Mouse (Mus musculus): Measurements from ENCODE around the gene Dyrk1a. TPM values are rescaled to one million over a fixed set of nuclear protein-coding genes. Genes with fewer than 3 reads are reported as not detected.
A peak's percentile ranks its signal among the peaks of the same experiment; 100 is the strongest.

The Dyrk1a gene
- polyA plus RNA-seq, 1 experiment from 2014 or later: 10.3 TPM

- Histone ChIP-seq H3K4me1 (peaks cover 41% of the 10 kb centered on the region), H3K27me3 (no peaks in the 10 kb centered on the region), H3K36me3 (0 out of 2 replicates have a peak, but pooled peaks cover 1% of the 10 kb centered on the region), H3K9ac (no peak overlapping the region), H3K4me3 (no peak overlapping the region), H3K27ac (no peak overlapping the region), H3K9me3 (no peaks in the 10 kb centered on the region), H3K4me2 (replicated peaks) (no peak overlapping the region)
- ATAC-seq (ENCODE audit: low FRiP score, low read depth): no peak
- WGBS: 92% methylated on average over 7 of the region's 7 CpGs
Measured at GRCm38 (mm10) chr16:94625639-94626038, 55.8 kb downstream of the Dyrk1a start.

- H3K4me2 ChIP-seq (replicated peaks): no peak overlapping the region
- 56% methylated on average over 5 of the region's 5 CpGs for WGBS
- H3K4me1 ChIP-seq: peaks cover 48% of the 10 kb centered on the region
- H3K27ac ChIP-seq: no peak overlapping the region
- ATAC-seq (ENCODE audit: low FRiP score, low read depth): no peak
- H3K36me3 ChIP-seq: no peaks in the 10 kb centered on the region
- no peaks in the 10 kb centered on the region for H3K27me3 ChIP-seq
- H3K9me3 ChIP-seq: no peaks in the 10 kb centered on the region
- H3K4me3 ChIP-seq: no peak overlapping the region
- no peak overlapping the region for H3K9ac ChIP-seq
Measured at GRCm38 (mm10) chr16:94627736-94628135, 57.9 kb downstream of the Dyrk1a start.

GRCm38 (mm10) chr16:94628976-94629729 lies 59.3 kb downstream of the Dyrk1a start:
- H3K4me1 ChIP-seq: peaks cover 49% of the 10 kb centered on the region
- no peak overlapping the region for H3K4me2 ChIP-seq (replicated peaks)
- H3K36me3 ChIP-seq: no peaks in the 10 kb centered on the region
- ATAC-seq (ENCODE audit: low FRiP score, low read depth): no peak
- H3K27ac ChIP-seq: no peak overlapping the region; the same call in 1 of the 2 replicates
- H3K9ac ChIP-seq: no peak overlapping the region
- H3K4me3 ChIP-seq: no peak overlapping the region
- H3K27me3 ChIP-seq: no peaks in the 10 kb centered on the region
- H3K9me3 ChIP-seq: no peaks in the 10 kb centered on the region
- WGBS: 86% methylated on average over 9 of the region's 9 CpGs

GRCm38 (mm10) chr16:94631984-94632383 lies 62.2 kb downstream of the Dyrk1a start:
- no peak overlapping the region for H3K4me3 ChIP-seq
- H3K27ac ChIP-seq: no peak overlapping the region
- ATAC-seq (ENCODE audit: low FRiP score, low read depth): peak; percentile 93
- no peaks in the 10 kb centered on the region for H3K36me3 ChIP-seq
- no peaks in the 10 kb centered on the region for H3K9me3 ChIP-seq
- no peaks in the 10 kb centered on the region for H3K27me3 ChIP-seq
- peaks cover 34% of the 10 kb centered on the region for H3K4me1 ChIP-seq
- no peak overlapping the region for H3K9ac ChIP-seq
- 9% methylated on average over 5 of the region's 5 CpGs for WGBS
- peak overlapping the region; percentile 25 for H3K4me2 ChIP-seq (replicated peaks)

- H3K4me2 ChIP-seq (replicated peaks): peak overlapping the region; percentile 25; the same call in 1 of the 2 replicates
- no peak overlapping the region for H3K27ac ChIP-seq
- 70% methylated on average over 6 of the region's 6 CpGs for WGBS
- no peaks in the 10 kb centered on the region for H3K36me3 ChIP-seq
- H3K4me1 ChIP-seq: peaks cover 34% of the 10 kb centered on the region
- H3K4me3 ChIP-seq: no peak overlapping the region
- H3K9ac ChIP-seq: no peak overlapping the region
- H3K27me3 ChIP-seq: no peaks in the 10 kb centered on the region
- no peaks in the 10 kb centered on the region for H3K9me3 ChIP-seq
- ATAC-seq (ENCODE audit: low FRiP score, low read depth): no peak
Measured at GRCm38 (mm10) chr16:94632424-94632963, 62.7 kb downstream of the Dyrk1a start.

- H3K4me3 ChIP-seq: no peak overlapping the region
- no peak for ATAC-seq (ENCODE audit: low FRiP score, low read depth)
- WGBS: 89% methylated on average over 6 of the region's 6 CpGs
- no peaks in the 10 kb centered on the region for H3K27me3 ChIP-seq
- H3K36me3 ChIP-seq: no peaks in the 10 kb centered on the region
- no peaks in the 10 kb centered on the region for H3K9me3 ChIP-seq
- H3K4me1 ChIP-seq: peaks cover 31% of the 10 kb centered on the region
- H3K4me2 ChIP-seq (replicated peaks): no peak overlapping the region
- no peak overlapping the region for H3K27ac ChIP-seq
- H3K9ac ChIP-seq: no peak overlapping the region
Measured at GRCm38 (mm10) chr16:94633012-94633411, 63.2 kb downstream of the Dyrk1a start.

DNA sequence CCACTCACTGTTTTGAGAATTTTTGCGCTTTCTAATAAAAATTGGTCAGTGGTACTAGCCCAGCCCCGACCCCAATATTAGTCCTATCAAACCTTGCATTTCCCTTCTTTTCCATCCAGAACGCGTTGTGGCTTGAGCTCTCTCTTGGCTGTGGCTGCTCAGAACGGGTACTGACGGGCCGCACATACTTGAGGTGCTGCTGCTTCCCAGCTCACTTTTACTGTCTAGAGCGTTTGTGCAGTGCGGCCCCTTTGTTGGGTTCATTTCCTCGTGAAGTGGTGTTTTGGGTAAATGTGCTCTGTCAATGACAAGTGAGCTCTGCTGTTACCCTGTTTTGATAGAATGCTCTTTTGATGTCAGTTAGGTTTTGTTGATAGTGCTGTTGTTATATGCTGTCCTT lies 67.6 kb downstream of the Dyrk1a start:
- Histone ChIP-seq H3K4me3 (no peak overlapping the region), H3K4me2 (replicated peaks) (no peak overlapping the region), H3K36me3 (peaks cover 3% of the 10 kb centered on the region; the same call in 1 of the 2 replicates), H3K4me1 (peaks cover 10% of the 10 kb centered on the region), H3K27ac (no peak overlapping the region), H3K27me3 (no peaks in the 10 kb centered on the region), H3K9ac (no peak overlapping the region), H3K9me3 (no peaks in the 10 kb centered on the region)
- 55% methylated on average over 10 of the region's 10 CpGs for WGBS
- no peak for ATAC-seq (ENCODE audit: low FRiP score, low read depth)

DNA sequence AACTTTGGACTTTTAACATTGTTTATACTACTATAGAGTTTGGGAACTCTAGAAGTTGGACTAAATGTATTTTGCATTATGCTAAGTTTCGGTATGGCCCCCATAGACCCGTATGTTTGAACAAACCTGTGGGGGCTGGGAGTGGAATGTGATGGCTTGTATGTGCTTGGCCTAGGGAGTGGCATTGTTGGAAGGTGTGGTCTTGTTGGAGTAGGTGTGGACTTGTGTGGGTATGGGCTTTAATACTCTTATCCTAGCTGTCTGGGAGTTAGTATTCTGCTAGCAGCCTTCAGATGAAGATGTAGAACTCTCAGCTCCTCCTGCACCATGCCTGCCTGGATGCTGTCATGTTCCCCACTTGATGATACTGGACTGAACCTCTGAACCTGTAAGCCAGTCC lies 72.0 kb downstream of the Dyrk1a start:
- Histone ChIP-seq H3K27me3 (no peaks in the 10 kb centered on the region), H3K36me3 (peaks cover 3% of the 10 kb centered on the region; the same call in 1 of the 2 replicates), H3K4me1 (peaks cover 10% of the 10 kb centered on the region), H3K27ac (no peak overlapping the region), H3K4me3 (no peak overlapping the region), H3K9ac (no peak overlapping the region), H3K9me3 (no peaks in the 10 kb centered on the region), H3K4me2 (replicated peaks) (no peak overlapping the region)
- no peak for ATAC-seq (ENCODE audit: low FRiP score, low read depth)
- 94% methylated on average over 2 of the region's 2 CpGs for WGBS

DNA sequence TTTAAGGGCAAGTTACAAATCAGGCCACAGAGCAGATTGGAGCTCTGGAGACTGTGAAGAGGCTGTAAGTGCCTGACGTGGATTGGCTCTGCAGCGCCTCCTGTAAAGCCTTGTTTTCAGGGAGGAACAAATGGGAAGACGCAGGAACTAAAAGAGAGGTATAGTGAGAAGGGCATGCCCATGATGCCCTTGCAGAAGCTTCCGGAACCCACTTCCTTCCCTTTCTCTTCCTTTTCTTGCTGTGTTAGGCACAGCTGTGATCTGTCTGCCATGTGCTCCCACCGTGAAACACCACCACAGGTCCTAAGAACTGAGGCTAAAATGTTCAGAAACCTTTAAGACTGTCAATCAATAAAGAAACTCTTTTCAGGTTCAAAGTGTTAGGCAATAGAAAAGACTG lies 77.3 kb downstream of the Dyrk1a start:
- Histone ChIP-seq H3K9me3 (no peaks in the 10 kb centered on the region), H3K9ac (no peak overlapping the region), H3K36me3 (no peaks in the 10 kb centered on the region), H3K4me1 (peaks cover 28% of the 10 kb centered on the region), H3K27ac (no peak overlapping the region), H3K27me3 (no peaks in the 10 kb centered on the region), H3K4me2 (replicated peaks) (no peak overlapping the region), H3K4me3 (no peak overlapping the region)
- no peak for ATAC-seq (ENCODE audit: low FRiP score, low read depth)
- WGBS: 80% methylated on average over 5 of the region's 5 CpGs

DNA sequence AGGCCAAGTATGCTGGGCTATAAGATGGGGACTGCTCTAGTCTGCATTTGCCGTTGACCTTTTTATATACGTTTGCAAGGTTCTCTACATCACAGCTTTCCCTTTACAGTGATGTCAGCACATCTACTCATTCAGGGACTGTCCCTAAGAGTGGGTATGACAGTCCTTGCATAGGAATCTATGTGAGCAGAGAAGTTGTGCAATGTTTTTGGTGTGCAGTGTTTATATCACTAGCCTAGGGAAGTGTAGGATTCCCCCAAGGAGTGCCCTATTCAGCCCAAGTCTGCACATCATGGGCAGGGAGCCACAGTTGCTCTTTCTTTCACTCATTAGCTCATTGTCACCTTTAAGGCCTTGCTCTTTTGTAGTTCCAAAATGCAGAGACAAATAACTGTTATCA lies 78.1 kb downstream of the Dyrk1a start:
- H3K27me3 ChIP-seq: no peaks in the 10 kb centered on the region
- H3K27ac ChIP-seq: no peak overlapping the region
- H3K4me1 ChIP-seq: peaks cover 29% of the 10 kb centered on the region
- H3K4me3 ChIP-seq: no peak overlapping the region
- 89% methylated on average over 2 of the region's 2 CpGs for WGBS
- H3K9me3 ChIP-seq: no peaks in the 10 kb centered on the region
- no peaks in the 10 kb centered on the region for H3K36me3 ChIP-seq
- no peak for ATAC-seq (ENCODE audit: low FRiP score, low read depth)
- no peak overlapping the region for H3K9ac ChIP-seq
- no peak overlapping the region for H3K4me2 ChIP-seq (replicated peaks)

- no peak for ATAC-seq (ENCODE audit: low FRiP score, low read depth)
- Histone ChIP-seq H3K4me3 (no peak overlapping the region), H3K9ac (no peak overlapping the region), H3K4me2 (replicated peaks) (no peak overlapping the region), H3K36me3 (no peaks in the 10 kb centered on the region), H3K4me1 (peaks cover 29% of the 10 kb centered on the region), H3K27me3 (no peaks in the 10 kb centered on the region), H3K9me3 (no peaks in the 10 kb centered on the region), H3K27ac (no peak overlapping the region)
- 83% methylated on average over 3 of the region's 3 CpGs for WGBS
Measured at GRCm38 (mm10) chr16:94649861-94650260, 80.1 kb downstream of the Dyrk1a start.

- Histone ChIP-seq H3K9ac (no peak overlapping the region), H3K36me3 (no peaks in the 10 kb centered on the region), H3K27me3 (no peaks in the 10 kb centered on the region), H3K4me2 (replicated peaks) (no peak overlapping the region), H3K9me3 (no peaks in the 10 kb centered on the region), H3K4me1 (peaks cover 30% of the 10 kb centered on the region), H3K4me3 (no peak overlapping the region), H3K27ac (peak overlapping the region; percentile 28; the same call in 1 of the 2 replicates)
- WGBS: 82% methylated on average over 4 of the region's 4 CpGs
- no peak for ATAC-seq (ENCODE audit: low FRiP score, low read depth)
Measured at GRCm38 (mm10) chr16:94652091-94652713, 82.4 kb downstream of the Dyrk1a start.
